Mouse (Mus musculus) bone marrow macrophage, adult 2 months (primary cell): ENCODE results near the gene Csnk2a2. TPM values are rescaled to one million over a fixed set of nuclear protein-coding genes. Genes with fewer than 3 reads are reported as not detected.

ENCODE experiments used
- H3K27ac ChIP-seq: 2 replicates; pipeline ENCODE4 v1.5.1; 2012; ENCODE audit warnings: low read depth, low read length; ENCODE audit not compliant: insufficient read depth
- H3K4me1 ChIP-seq: 2 replicates; pipeline ENCODE4 v1.6.1; 2012; ENCODE audit warnings: low read length; ENCODE audit not compliant: control insufficient read depth, insufficient read depth
- H3K4me3 ChIP-seq: 2 replicates; pipeline ENCODE4 v1.5.1; 2012; ENCODE audit warnings: mild to moderate bottlenecking, low read length, moderate library complexity; ENCODE audit not compliant: insufficient read depth
- CTCF ChIP-seq: IDR thresholded peaks from 2 replicates; pipeline ENCODE4 v1.5.1; 2012; ENCODE audit warnings: low read depth, mild to moderate bottlenecking, low read length, moderate library complexity
- POLR2A ChIP-seq: IDR thresholded peaks from 2 replicates; pipeline ENCODE4 v1.6.1; 2012; ENCODE audit warnings: mild to moderate bottlenecking, low read depth, low read length, borderline replicate concordance
- polyA plus RNA-seq: library from polyadenylated mRNA; stranded (reverse); fragments of >200 nt; gene quantifications from 2 replicates; pipeline ENCODE4 v1.2.4, GENCODE M21; 2012; ENCODE audit not compliant: missing spikeins, insufficient read depth, insufficient read length

Gene Csnk2a2
- polyA plus RNA-seq, 1 experiment, result 64.5 TPM

GRCm38 (mm10) chr8:95506245-95506644, 16.4 kb upstream of the Csnk2a2 start:
- Histone ChIP-seq H3K27ac (no peak overlapping the region), H3K4me1 (no peaks in the 10 kb centered on the region), H3K4me3 (no peak overlapping the region)
- TF ChIP-seq CTCF (no peak), POLR2A (no peak)

- TF ChIP-seq CTCF (no peak), POLR2A (no peak)
- H3K27ac ChIP-seq, result no peak overlapping the region
- no peaks in the 10 kb centered on the region for H3K4me1 ChIP-seq
- H3K4me3 ChIP-seq, result no peak overlapping the region
These were observed 15.8 kb upstream of the Csnk2a2 start for GRCm38 (mm10) chr8:95505606-95506005.

- Histone ChIP-seq H3K27ac (no peak overlapping the region), H3K4me1 (no peaks in the 10 kb centered on the region), H3K4me3 (no peak overlapping the region)
- TF ChIP-seq POLR2A (no peak), CTCF (no peak)
These were observed 15.0 kb upstream of the Csnk2a2 start for GRCm38 (mm10) chr8:95504835-95505234.

GRCm38 (mm10) chr8:95502431-95502830, 12.6 kb upstream of the Csnk2a2 start:
- no peak overlapping the region for H3K27ac ChIP-seq
- TF ChIP-seq POLR2A (no peak), CTCF (no peak)
- H3K4me3 ChIP-seq, result no peak overlapping the region
- no peaks in the 10 kb centered on the region for H3K4me1 ChIP-seq

GRCm38 (mm10) chr8:95500436-95500835, 10.6 kb upstream of the Csnk2a2 start:
- no peak overlapping the region for H3K27ac ChIP-seq
- TF ChIP-seq CTCF (no peak), POLR2A (no peak)
- no peak overlapping the region for H3K4me3 ChIP-seq
- no peaks in the 10 kb centered on the region for H3K4me1 ChIP-seq

GRCm38 (mm10) chr8:95499266-95500064, 9.6 kb upstream of the Csnk2a2 start:
- TF ChIP-seq POLR2A, result no peak
- TF ChIP-seq CTCF, result no peak
- Histone ChIP-seq H3K4me3 (no peak overlapping the region), H3K4me1 (no peaks in the 10 kb centered on the region), H3K27ac (no peak overlapping the region)

GRCm38 (mm10) chr8:95497821-95498220, 8.0 kb upstream of the Csnk2a2 start:
- TF ChIP-seq POLR2A (no peak), CTCF (no peak)
- Histone ChIP-seq H3K4me3 (no peak overlapping the region), H3K4me1 (no peaks in the 10 kb centered on the region), H3K27ac (no peak overlapping the region)

GRCm38 (mm10) chr8:95496420-95496819, 6.6 kb upstream of the Csnk2a2 start:
- Histone ChIP-seq H3K27ac (no peak overlapping the region), H3K4me1 (no peaks in the 10 kb centered on the region), H3K4me3 (no peak overlapping the region)
- no peak for TF ChIP-seq POLR2A
- TF ChIP-seq CTCF, result no peak

- no peaks in the 10 kb centered on the region for H3K4me1 ChIP-seq
- no peak for TF ChIP-seq POLR2A
- TF ChIP-seq CTCF, result no peak
- H3K4me3 ChIP-seq, result no peak overlapping the region
- no peak overlapping the region for H3K27ac ChIP-seq
These were observed 5.6 kb upstream of the Csnk2a2 start for GRCm38 (mm10) chr8:95495444-95495843.

- Histone ChIP-seq H3K4me1 (peaks cover 8% of the 10 kb centered on the region), H3K27ac (no peak overlapping the region), H3K4me3 (no peak overlapping the region)
- TF ChIP-seq CTCF (no peak), POLR2A (no peak)
These were observed 2.2 kb upstream of the Csnk2a2 start for GRCm38 (mm10) chr8:95492057-95492456.
